19 mouse cellular contexts compared by ENCODE assay signal in the genomic region with DNA sequence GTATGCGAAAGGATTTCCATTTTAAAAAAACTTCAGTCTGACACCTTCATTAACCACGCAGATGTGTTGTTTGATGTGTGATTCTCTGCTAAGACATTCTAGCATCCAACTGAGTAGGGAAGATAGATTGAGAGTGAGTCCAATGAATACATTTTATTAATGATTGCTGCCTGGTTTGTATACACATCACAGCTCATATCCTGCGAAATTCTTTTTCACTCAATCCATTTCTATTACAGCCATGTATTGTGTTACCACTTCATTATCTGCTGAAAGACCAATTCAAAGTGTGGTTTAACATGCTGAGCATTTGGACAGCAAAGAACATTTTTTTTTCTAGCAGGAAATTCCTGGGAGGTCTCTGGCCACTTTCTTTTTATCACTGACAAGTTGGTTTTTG.
DNase-seq lines count a peak whose midpoint lies in the region; ATAC-seq and TF ChIP-seq lines count a peak whose summit lies in the region.
"Had no signal": no experiment of that assay in that cellular context is flagged by ENCODE, and none has a peak within 500 bp of the region (broad histone marks: within the 10 kb centered on the region; RNA-seq: fewer than 3 reads in every experiment).

No protein-coding gene starts in this region.

- no peaks in the 10 kb centered on the region for H3K36me3 ChIP-seq in forebrain, embryonic 16.5 days (ENCODE audit: control insufficient read depth, insufficient read depth)
- no peaks in the 10 kb centered on the region for H3K36me3 ChIP-seq in forebrain, embryonic 13.5 days (ENCODE audit: poor library complexity, severe bottlenecking)
- no peaks in the 10 kb centered on the region for H3K36me3 ChIP-seq in lung, embryonic 16.5 days (ENCODE audit: control insufficient read depth, insufficient read depth, low read length)
- H3K36me3 ChIP-seq: embryonic facial prominence, embryonic 12.5 days; heart, embryonic 13.5 days; hindbrain, embryonic 15.5 days had no signal

- H3K4me3 ChIP-seq in forebrain, embryonic 16.5 days (replicated peaks; ENCODE audit: low read length): no peak overlapping the region
- no peak overlapping the region for H3K4me3 ChIP-seq in forebrain, embryonic 13.5 days
- no peak overlapping the region for H3K4me3 ChIP-seq in lung, embryonic 16.5 days (ENCODE audit: low read length)
- H3K4me3 ChIP-seq: embryonic facial prominence, embryonic 12.5 days; heart, embryonic 13.5 days; hindbrain, embryonic 15.5 days had no signal

- H3K9me3 ChIP-seq in forebrain, embryonic 16.5 days (ENCODE audit: control insufficient read depth, low read length): no peaks in the 10 kb centered on the region
- H3K9me3 ChIP-seq in forebrain, embryonic 13.5 days (replicated peaks): no peaks in the 10 kb centered on the region
- no peaks in the 10 kb centered on the region for H3K9me3 ChIP-seq in lung, embryonic 16.5 days (ENCODE audit: control insufficient read depth, low read length)
- H3K9me3 ChIP-seq: embryonic facial prominence, embryonic 12.5 days; heart, embryonic 13.5 days; hindbrain, embryonic 15.5 days had no signal

- H3K4me2 ChIP-seq in forebrain, embryonic 16.5 days (ENCODE audit: low read length): no peak overlapping the region
- H3K4me2 ChIP-seq in forebrain, embryonic 13.5 days: no peak overlapping the region
- H3K4me2 ChIP-seq in lung, embryonic 16.5 days (ENCODE audit: low read depth, low read length): no peak overlapping the region
- H3K4me2 ChIP-seq: embryonic facial prominence, embryonic 12.5 days; heart, embryonic 13.5 days; hindbrain, embryonic 15.5 days had no signal

- no peak for TF ChIP-seq CTCF in brain, embryonic 14.5 days (IDR thresholded peaks at IDR 0.05; ENCODE audit: borderline replicate concordance, extremely low read depth, insufficient read depth, insufficient read length)

- H3K9ac ChIP-seq in forebrain, embryonic 16.5 days (replicated peaks; ENCODE audit: low read depth, low read length): no peak overlapping the region
- no peak overlapping the region for H3K9ac ChIP-seq in forebrain, embryonic 13.5 days
- no peak overlapping the region for H3K9ac ChIP-seq in lung, embryonic 16.5 days (ENCODE audit: low read length)
- H3K9ac ChIP-seq: embryonic facial prominence, embryonic 12.5 days; heart, embryonic 13.5 days; hindbrain, embryonic 15.5 days had no signal

- H3K4me1 ChIP-seq in forebrain, embryonic 16.5 days (replicated peaks; ENCODE audit: control insufficient read depth, insufficient read depth, low read length): no peaks in the 10 kb centered on the region
- H3K4me1 ChIP-seq in forebrain, embryonic 13.5 days: 0 out of 2 replicates have a peak, but pooled peaks cover 2% of the 10 kb centered on the region
- peaks cover 3% of the 10 kb centered on the region; the same call in 1 of the 2 replicates for H3K4me1 ChIP-seq in lung, embryonic 16.5 days (replicated peaks; ENCODE audit: control insufficient read depth, insufficient read depth, low read length)
- H3K4me1 ChIP-seq: embryonic facial prominence, embryonic 12.5 days; hindbrain, embryonic 15.5 days had no signal

- no peak for TF ChIP-seq POLR2A in brain, embryonic 14.5 days (IDR thresholded peaks at IDR 0.05; ENCODE audit: borderline replicate concordance, extremely low read depth, insufficient read depth, insufficient read length, poor library complexity, severe bottlenecking)

- peak; percentile 54 for ATAC-seq in forebrain, embryonic 16.5 days
- ATAC-seq in forebrain, embryonic 13.5 days: no peak
- peak; percentile 97 for ATAC-seq in lung, embryonic 16.5 days (ENCODE audit: low read depth)

- WGBS in forebrain, embryonic 16.5 days: 17% methylated on average over 3 of the region's 3 CpGs
- 32% methylated on average over 3 of the region's 3 CpGs for WGBS in forebrain, embryonic 13.5 days
- WGBS in lung, embryonic 16.5 days: 29% methylated on average over 3 of the region's 3 CpGs

- no peaks in the 10 kb centered on the region for H3K27me3 ChIP-seq in forebrain, embryonic 16.5 days (replicated peaks; ENCODE audit: control insufficient read depth, insufficient read depth, low read length)
- no peaks in the 10 kb centered on the region for H3K27me3 ChIP-seq in forebrain, embryonic 13.5 days
- H3K27me3 ChIP-seq in lung, embryonic 16.5 days (ENCODE audit: control insufficient read depth, insufficient read depth, low read depth, low read length): peaks cover 5% of the 10 kb centered on the region; the same call in 1 of the 2 replicates
- H3K27me3 ChIP-seq: CH12.LX; embryonic facial prominence, embryonic 12.5 days; heart, embryonic 13.5 days; hindbrain, embryonic 15.5 days had no signal

- no peak overlapping the region for H3K27ac ChIP-seq in forebrain, embryonic 16.5 days (ENCODE audit: low read length)
- no peak overlapping the region for H3K27ac ChIP-seq in forebrain, embryonic 13.5 days
- no peak overlapping the region for H3K27ac ChIP-seq in lung, embryonic 16.5 days (ENCODE audit: low read length)
- H3K27ac ChIP-seq: embryonic facial prominence, embryonic 12.5 days; heart, embryonic 13.5 days; hindbrain, embryonic 15.5 days had no signal

- DNase-seq in lung, postnatal 36 days: no peak
- DNase-seq in Muller cell, postnatal 12 days (ENCODE audit: inconsistent ontology term): peak; percentile 83
- peak; percentile 60 for DNase-seq in brain, embryonic 14.5 days (ENCODE audit: low read depth)
- DNase-seq in adipocyte (ENCODE audit: low spot score): no peak
- DNase-seq: adrenal gland, adult 8-10 months; adrenal gland, postnatal 36 days; cerebellum, adult 11-12 months; cerebellum, adult 9-10 months; cerebellum, postnatal 25 days; gastrocnemius, postnatal 36 days; heart, adult 11 months; heart, postnatal 36 days had no signal

Comparison
In these comparisons a context has a peak if more than half of its experiments do, and no peak if none do; other contexts are left out.
1. DNase-seq: peak in Muller cell, postnatal 12 days (single experiment) and brain, embryonic 14.5 days (single experiment); none in lung, postnatal 36 days (single experiment) and adipocyte (single experiment).